Mouse (Mus musculus): ENCODE measurements around the gene Ralgapa2.

Ralgapa2 gene

DNA sequence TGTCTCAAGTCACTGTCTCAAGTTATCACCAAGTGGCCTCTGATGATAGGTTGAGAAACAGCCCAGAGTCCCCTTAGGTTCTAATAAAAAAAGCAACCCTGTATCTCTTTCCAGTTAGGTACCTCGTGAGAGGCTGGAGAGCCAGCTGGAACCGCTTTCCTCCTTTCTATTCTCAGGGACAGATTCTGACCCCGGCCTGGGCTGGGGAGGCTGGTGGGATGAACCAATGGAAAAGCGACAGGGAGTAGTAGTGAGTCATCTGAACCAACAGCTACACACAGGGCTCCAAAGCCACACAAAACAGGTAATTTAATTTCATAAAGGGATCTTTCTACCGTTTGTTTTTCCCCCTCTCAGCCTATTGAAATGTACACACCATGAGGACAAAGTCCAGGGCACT lies 233.8 kb downstream of the Ralgapa2 start:
- ATAC-seq (ENCODE audit: insufficient number of reproducible peaks, low FRiP score, low TSS enrichment): no peak; the same call in 1 of the 2 replicates

- ATAC-seq (ENCODE audit: insufficient number of reproducible peaks, low FRiP score, low TSS enrichment): no peak
Observed at GRCm38 (mm10) chr2:146266539-146266938, 245.6 kb downstream of the Ralgapa2 start.

DNA sequence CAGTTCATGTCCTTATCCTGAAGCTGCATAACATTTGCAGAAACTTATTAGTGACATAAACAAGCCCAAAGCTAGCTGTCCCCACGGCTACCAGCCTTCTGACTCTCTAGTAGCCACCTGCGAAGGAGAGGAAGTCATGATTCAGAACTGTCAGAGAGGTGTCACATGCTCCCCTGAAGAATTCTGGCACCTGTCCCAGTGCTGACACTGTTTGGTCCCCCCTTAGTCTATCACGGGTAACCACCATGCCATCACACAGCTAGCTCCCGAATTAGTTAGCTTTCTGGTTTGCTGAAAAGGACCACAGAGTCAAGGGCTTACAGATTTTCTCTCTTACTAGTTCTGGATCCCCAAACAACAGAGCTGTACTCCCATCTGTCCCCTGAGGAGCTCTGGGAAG lies 247.1 kb downstream of the Ralgapa2 start:
- ATAC-seq (ENCODE audit: insufficient number of reproducible peaks, low FRiP score, low TSS enrichment): no peak

DNA sequence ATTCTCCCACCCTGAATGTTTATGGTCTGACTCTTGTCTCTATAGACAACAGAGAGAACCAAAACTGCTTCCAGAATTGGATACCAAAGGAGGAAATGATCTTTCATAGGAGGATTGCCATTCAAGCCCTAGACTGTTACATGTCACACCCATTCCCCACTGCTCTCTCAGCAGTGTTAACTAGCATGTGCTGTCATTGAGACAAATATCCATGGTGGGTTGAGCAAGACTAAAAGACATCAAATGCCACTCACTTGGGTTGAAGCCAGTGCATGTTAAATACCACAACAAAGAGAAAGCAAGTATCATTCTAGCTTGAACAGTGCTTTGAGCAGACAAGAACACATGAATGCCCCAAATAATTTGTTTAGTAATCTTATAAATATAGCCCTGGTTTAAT lies 249.2 kb downstream of the Ralgapa2 start:
- no peak for ATAC-seq (ENCODE audit: insufficient number of reproducible peaks, low FRiP score, low TSS enrichment)

- ATAC-seq (ENCODE audit: insufficient number of reproducible peaks, low FRiP score, low TSS enrichment): no peak
Observed at GRCm38 (mm10) chr2:146262215-146262614, 249.9 kb downstream of the Ralgapa2 start.

DNA sequence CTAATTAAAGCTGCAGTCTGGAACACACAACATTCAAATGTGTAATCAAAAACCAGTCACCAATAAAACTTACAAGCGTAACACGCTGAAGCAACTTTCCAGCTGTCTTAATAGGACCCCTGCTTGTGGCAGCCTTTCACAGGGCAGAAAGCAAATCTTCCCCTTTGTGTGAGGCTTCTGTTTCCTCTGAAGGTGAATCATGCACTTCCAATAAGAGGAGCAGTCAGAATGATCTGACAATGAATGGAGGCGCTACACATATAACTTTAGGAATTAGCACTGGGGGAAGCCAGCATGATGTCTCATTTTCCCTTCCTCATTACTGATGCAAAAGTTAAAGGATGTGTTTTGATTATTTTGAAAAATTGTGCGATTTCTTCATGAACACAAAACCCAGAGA lies 251.0 kb downstream of the Ralgapa2 start:
- no peak for ATAC-seq (ENCODE audit: insufficient number of reproducible peaks, low FRiP score, low TSS enrichment)

- ATAC-seq (ENCODE audit: insufficient number of reproducible peaks, low FRiP score, low TSS enrichment): no peak
Observed at GRCm38 (mm10) chr2:146259787-146260560, 252.2 kb downstream of the Ralgapa2 start.

GRCm38 (mm10) chr2:146258736-146259469 lies 253.2 kb downstream of the Ralgapa2 start:
- ATAC-seq (ENCODE audit: insufficient number of reproducible peaks, low FRiP score, low TSS enrichment): no peak

- ATAC-seq (ENCODE audit: insufficient number of reproducible peaks, low FRiP score, low TSS enrichment): no peak
Observed at GRCm38 (mm10) chr2:146257609-146258008, 254.5 kb downstream of the Ralgapa2 start.

GRCm38 (mm10) chr2:146257037-146257436 lies 255.1 kb downstream of the Ralgapa2 start:
- ATAC-seq (ENCODE audit: insufficient number of reproducible peaks, low FRiP score, low TSS enrichment): no peak

GRCm38 (mm10) chr2:146256321-146256875 lies 255.7 kb downstream of the Ralgapa2 start:
- ATAC-seq (ENCODE audit: insufficient number of reproducible peaks, low FRiP score, low TSS enrichment): 0 out of 2 replicates have a peak, but pooled peaks have one; percentile 45

DNA sequence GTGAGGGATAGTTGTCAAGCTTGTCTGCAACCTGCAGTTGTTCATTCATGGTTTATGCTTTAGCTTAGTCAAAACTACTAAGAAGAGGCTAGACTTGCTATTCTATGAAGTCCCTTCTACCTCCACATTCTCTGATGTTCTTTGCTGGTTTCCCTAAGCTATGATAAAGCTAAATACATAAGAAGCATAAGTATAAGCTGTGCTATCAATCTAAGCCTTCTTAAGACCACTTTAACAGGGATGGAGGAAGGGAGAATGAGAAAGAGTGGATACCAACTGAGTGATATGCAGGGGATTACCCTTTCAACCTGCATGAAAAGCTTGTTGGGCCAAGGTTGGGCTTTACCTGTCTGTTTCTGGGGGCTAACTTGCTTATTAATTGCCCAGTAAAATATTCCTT lies 256.5 kb downstream of the Ralgapa2 start:
- ATAC-seq (ENCODE audit: insufficient number of reproducible peaks, low FRiP score, low TSS enrichment): no peak

GRCm38 (mm10) chr2:146254387-146254786 lies 257.8 kb downstream of the Ralgapa2 start:
- ATAC-seq (ENCODE audit: insufficient number of reproducible peaks, low FRiP score, low TSS enrichment): no peak

- ATAC-seq (ENCODE audit: insufficient number of reproducible peaks, low FRiP score, low TSS enrichment): no peak
Observed at GRCm38 (mm10) chr2:146250236-146250904, 261.8 kb downstream of the Ralgapa2 start.

DNA sequence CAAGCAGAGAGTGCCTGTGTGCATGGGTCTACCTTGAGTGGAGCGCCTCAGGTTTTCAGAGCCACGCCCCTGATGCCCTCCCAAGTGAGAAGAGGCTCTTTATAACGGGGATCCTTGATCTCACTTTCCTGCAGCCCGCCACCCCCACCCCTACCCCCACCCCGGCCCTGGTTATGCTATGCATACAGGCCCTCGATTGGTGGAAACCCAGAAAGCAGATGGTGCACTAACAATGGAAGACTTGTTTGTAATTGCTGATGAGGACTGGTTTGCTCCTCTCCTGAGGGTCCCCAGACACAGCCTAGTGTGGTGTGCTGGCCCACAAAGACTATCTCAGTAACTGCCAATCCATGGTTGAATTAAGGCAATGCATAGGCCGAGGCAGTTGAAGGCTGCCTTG lies 263.1 kb downstream of the Ralgapa2 start:
- no peak for ATAC-seq (ENCODE audit: insufficient number of reproducible peaks, low FRiP score, low TSS enrichment)

DNA sequence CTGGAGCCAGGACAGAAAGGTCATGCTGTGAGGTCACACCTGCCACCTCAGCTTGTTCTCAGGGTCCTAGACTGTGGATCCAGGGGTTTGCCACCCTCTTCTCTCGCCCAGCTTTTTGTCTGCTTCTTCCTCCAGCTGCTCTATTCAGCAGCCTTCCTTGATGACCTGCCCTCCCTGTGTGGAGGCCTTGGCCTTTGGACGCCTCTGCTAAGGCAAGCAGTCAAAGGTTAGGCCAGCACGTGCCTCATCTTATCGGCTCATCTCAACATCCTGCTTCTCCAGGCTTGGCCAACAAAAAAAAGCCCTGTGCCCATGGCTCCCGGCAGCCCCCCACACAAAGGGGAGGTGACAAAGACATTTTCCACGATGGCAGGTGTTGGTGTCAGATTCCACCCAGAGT lies 264.6 kb downstream of the Ralgapa2 start:
- ATAC-seq (ENCODE audit: insufficient number of reproducible peaks, low FRiP score, low TSS enrichment): no peak

GRCm38 (mm10) chr2:146246409-146247075 lies 265.6 kb downstream of the Ralgapa2 start:
- no peak for ATAC-seq (ENCODE audit: insufficient number of reproducible peaks, low FRiP score, low TSS enrichment)

DNA sequence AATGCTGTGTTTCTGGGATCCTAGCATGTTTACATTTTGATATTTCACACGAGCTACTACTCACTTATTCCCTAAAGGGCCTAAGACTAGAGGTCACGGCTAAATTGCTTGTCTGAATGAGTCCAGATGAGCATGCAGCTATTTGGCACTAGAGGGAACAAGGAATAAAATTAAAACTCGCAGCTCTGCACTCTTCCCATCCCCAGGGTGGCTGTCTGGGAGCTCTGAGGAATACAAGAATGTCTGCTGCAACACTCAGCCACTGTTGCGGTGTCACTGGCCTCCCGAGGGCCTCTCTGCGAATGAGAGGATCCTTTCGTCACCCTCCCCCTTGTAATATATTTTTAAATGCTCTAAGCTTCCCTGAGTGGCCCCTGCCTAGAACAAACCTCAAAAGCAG lies 266.7 kb downstream of the Ralgapa2 start:
- no peak for ATAC-seq (ENCODE audit: insufficient number of reproducible peaks, low FRiP score, low TSS enrichment)

DNA sequence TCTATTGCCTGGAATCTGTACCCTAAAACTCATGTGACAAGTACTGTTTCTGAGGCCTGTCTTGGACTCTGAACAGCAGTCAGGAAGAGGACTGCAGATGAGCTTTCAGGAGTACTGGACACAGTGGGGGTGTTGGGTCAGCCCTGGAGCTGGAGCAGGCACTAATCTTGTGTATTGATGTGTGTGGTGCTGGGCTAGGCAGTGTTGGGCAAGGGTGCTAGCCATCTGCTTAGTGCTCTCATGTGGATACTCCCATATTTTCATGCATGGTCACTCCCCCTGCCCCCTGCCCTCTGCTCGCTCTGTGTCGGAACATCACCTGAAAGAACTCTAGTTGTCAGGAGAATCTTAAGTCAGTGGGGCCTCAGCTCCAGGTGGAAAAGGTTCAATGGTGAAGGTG lies 268.1 kb downstream of the Ralgapa2 start:
- no peak for ATAC-seq (ENCODE audit: insufficient number of reproducible peaks, low FRiP score, low TSS enrichment)

- no peak for ATAC-seq (ENCODE audit: insufficient number of reproducible peaks, low FRiP score, low TSS enrichment)
Observed at GRCm38 (mm10) chr2:146239196-146239747, 272.9 kb downstream of the Ralgapa2 start.
